Mouse (Mus musculus): Measurements from ENCODE around the gene Cd46. TPM values are rescaled to one million over a fixed set of nuclear protein-coding genes. Genes with fewer than 3 reads are reported as not detected.

The Cd46 gene
- 0.93 and 1.0 TPM in 2 replicates for polyA plus RNA-seq (2015; fragmentation: Nextera tagmentation; extraction: Ambion mirVana)

- Histone ChIP-seq H3K9ac (peak within 1 kb of the TSS; percentile 64), H3K4me2 (peak within 1 kb of the TSS; percentile 85), H3K9me3 (replicated peaks) (no peaks in the 10 kb centered on the region), H3K4me1 (replicated peaks) (peaks cover 54% of the 10 kb centered on the region), H3K27ac (replicated peaks) (peak within 1 kb of the TSS; percentile 98), H3K4me3 (replicated peaks) (peak within 1 kb of the TSS; percentile 62), H3K36me3 (replicated peaks) (peaks cover 32% of the 10 kb centered on the region), H3K27me3 (no peaks in the 10 kb centered on the region)
- peak; percentile 97 for ATAC-seq (ENCODE audit: insufficient read depth)
- WGBS (ENCODE audit: insufficient replicate concordance): 1% methylated on average over 14 of the region's 14 CpGs
Observed at GRCm38 (mm10) chr1:195092220-195092720, at the start of gene Cd46. TSS of gene Cd46 (minus strand) at chr1:195092249.

DNA sequence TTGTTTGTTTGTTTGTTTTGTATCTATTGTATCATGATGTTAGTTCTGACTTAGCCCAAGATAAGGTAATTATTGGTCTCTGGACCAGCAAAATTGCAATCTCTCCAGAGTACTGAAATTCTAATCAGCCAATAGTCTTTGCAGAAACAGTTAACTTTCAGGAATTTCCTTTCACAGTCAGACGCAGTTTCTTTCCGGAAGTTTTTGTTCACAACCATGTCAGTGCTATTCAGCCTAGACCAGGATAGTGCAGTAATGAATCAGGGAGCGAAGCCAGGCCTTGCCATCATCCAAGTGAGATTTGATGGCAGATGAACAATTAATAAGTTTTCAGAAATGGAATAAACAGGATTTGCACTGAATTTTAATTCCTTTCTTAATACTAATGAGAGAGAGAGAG lies 40.0 kb upstream of the Cd46 start:
- no peaks in the 10 kb centered on the region for H3K9me3 ChIP-seq (replicated peaks)
- H3K9ac ChIP-seq: peak overlapping the region; percentile 93
- no peak for ATAC-seq (ENCODE audit: insufficient read depth)
- peaks cover 15% of the 10 kb centered on the region for H3K36me3 ChIP-seq (replicated peaks)
- H3K27ac ChIP-seq (replicated peaks): peak overlapping the region; percentile 98
- no peaks in the 10 kb centered on the region for H3K27me3 ChIP-seq
- 30% methylated on average over 3 of the region's 3 CpGs for WGBS (ENCODE audit: insufficient replicate concordance)
- H3K4me1 ChIP-seq (replicated peaks): peaks cover 18% of the 10 kb centered on the region
- peak overlapping the region; percentile 69 for H3K4me2 ChIP-seq
- H3K4me3 ChIP-seq (replicated peaks): peak overlapping the region; percentile 79

DNA sequence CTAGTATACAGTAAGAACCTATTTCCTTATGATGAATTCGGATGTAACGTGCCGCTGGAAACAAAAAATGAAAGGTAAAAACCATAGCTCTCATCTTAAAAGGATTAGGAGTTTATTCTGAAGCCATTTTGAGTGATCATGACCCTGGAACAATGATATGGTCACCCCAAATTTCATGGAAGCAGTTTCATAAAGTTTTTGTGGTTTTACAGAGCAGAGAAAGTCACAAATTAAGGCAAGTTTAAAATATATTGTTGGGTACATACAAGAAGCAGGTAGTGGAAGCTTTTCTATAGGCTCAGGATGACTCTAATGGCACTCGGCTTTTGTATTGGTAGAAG lies 39.6 kb upstream of the Cd46 start:
- peaks cover 18% of the 10 kb centered on the region for H3K36me3 ChIP-seq (replicated peaks)
- no peaks in the 10 kb centered on the region for H3K27me3 ChIP-seq
- peak overlapping the region; percentile 79 for H3K4me3 ChIP-seq (replicated peaks)
- peak overlapping the region; percentile 98 for H3K27ac ChIP-seq (replicated peaks)
- peaks cover 18% of the 10 kb centered on the region for H3K4me1 ChIP-seq (replicated peaks)
- WGBS (ENCODE audit: insufficient replicate concordance): 8% methylated on average over 4 of the region's 4 CpGs
- ATAC-seq (ENCODE audit: insufficient read depth): no peak
- no peaks in the 10 kb centered on the region for H3K9me3 ChIP-seq (replicated peaks)
- H3K9ac ChIP-seq: peak overlapping the region; percentile 93
- H3K4me2 ChIP-seq: peak overlapping the region; percentile 69

GRCm38 (mm10) chr1:195130953-195131674 lies 39.1 kb upstream of the Cd46 start, which contains the start of gene Cr1l:
TSS of gene Cr1l (minus strand) at chr1:195131586.
- H3K27ac ChIP-seq (replicated peaks): peak within 1 kb of the TSS; percentile 98
- peak within 1 kb of the TSS; percentile 93 for H3K9ac ChIP-seq
- peaks cover 18% of the 10 kb centered on the region for H3K4me1 ChIP-seq (replicated peaks)
- peak; percentile 96 for ATAC-seq (ENCODE audit: insufficient read depth)
- H3K27me3 ChIP-seq: no peaks in the 10 kb centered on the region
- WGBS (ENCODE audit: insufficient replicate concordance): under 1% methylated on average over 31 of the region's 31 CpGs
- H3K36me3 ChIP-seq (replicated peaks): peaks cover 21% of the 10 kb centered on the region
- H3K9me3 ChIP-seq (replicated peaks): no peaks in the 10 kb centered on the region
- H3K4me3 ChIP-seq (replicated peaks): peak within 1 kb of the TSS; percentile 79
- H3K4me2 ChIP-seq: peak within 1 kb of the TSS; percentile 69

DNA sequence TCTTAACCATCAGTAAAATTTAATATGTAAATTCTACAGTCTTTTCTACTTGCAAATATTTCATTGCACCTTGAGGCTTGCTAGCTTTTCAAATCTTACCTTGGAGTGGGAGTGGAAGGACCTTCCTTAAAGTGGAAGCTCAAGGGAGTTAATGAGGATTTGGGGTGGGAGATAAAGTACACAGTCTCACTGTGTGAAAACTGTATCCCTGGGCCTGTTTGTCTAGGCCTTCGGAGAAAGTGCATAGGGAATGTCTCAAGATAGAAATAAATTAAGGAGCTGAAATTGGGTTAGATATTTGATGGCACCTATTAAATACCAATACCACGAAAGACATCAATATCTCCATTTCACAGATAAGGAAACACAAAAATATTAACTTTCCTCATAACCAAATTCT lies 38.4 kb upstream of the Cd46 start:
- peak overlapping the region; percentile 98 for H3K27ac ChIP-seq (replicated peaks)
- ATAC-seq (ENCODE audit: insufficient read depth): peak; percentile 51
- peak overlapping the region; percentile 79 for H3K4me3 ChIP-seq (replicated peaks)
- H3K4me1 ChIP-seq (replicated peaks): peaks cover 18% of the 10 kb centered on the region
- H3K27me3 ChIP-seq: no peaks in the 10 kb centered on the region
- no peaks in the 10 kb centered on the region for H3K9me3 ChIP-seq (replicated peaks)
- peak overlapping the region; percentile 69 for H3K4me2 ChIP-seq
- WGBS (ENCODE audit: insufficient replicate concordance): under 1% methylated on average over 2 of the region's 2 CpGs
- peak overlapping the region; percentile 93 for H3K9ac ChIP-seq
- peaks cover 25% of the 10 kb centered on the region for H3K36me3 ChIP-seq (replicated peaks)

DNA sequence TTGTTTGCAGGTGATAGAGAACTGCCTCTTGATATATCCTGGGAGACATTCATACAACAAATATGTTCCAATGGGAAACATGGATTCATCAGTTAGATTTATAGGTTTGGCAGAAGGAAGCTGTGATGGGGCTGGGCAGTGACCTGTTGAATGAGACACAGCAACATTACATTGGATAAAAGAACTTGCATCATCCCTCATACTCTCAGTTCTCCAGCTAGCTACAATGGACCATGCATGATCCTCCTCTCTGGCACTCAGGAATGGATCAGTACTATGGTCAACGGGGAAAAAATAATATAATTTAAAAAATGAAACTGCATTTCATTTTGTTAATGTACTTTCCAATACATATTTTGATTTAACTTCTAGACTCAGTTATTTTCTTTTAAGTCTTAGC lies 37.8 kb upstream of the Cd46 start:
- 56% methylated on average over 1 of the region's 1 CpGs for WGBS (ENCODE audit: insufficient replicate concordance)
- Histone ChIP-seq H3K27ac (replicated peaks) (peak overlapping the region; percentile 52), H3K9me3 (replicated peaks) (no peaks in the 10 kb centered on the region), H3K4me1 (replicated peaks) (peaks cover 18% of the 10 kb centered on the region), H3K27me3 (no peaks in the 10 kb centered on the region), H3K36me3 (replicated peaks) (peaks cover 31% of the 10 kb centered on the region), H3K4me3 (replicated peaks) (peak overlapping the region; percentile 53), H3K4me2 (peak overlapping the region; percentile 61), H3K9ac (peak overlapping the region; percentile 51)
- ATAC-seq (ENCODE audit: insufficient read depth): no peak

- no peak overlapping the region for H3K4me3 ChIP-seq (replicated peaks)
- H3K36me3 ChIP-seq (replicated peaks): peaks cover 68% of the 10 kb centered on the region
- H3K27ac ChIP-seq (replicated peaks): peak overlapping the region; percentile 45
- no peaks in the 10 kb centered on the region for H3K9me3 ChIP-seq (replicated peaks)
- peak; percentile 91 for ATAC-seq (ENCODE audit: insufficient read depth)
- WGBS (ENCODE audit: insufficient replicate concordance): 37% methylated on average over 1 of the region's 1 CpGs
- H3K9ac ChIP-seq: no peak overlapping the region
- peak overlapping the region; percentile 41 for H3K4me2 ChIP-seq
- H3K4me1 ChIP-seq (replicated peaks): peaks cover 23% of the 10 kb centered on the region
- no peaks in the 10 kb centered on the region for H3K27me3 ChIP-seq
Observed at GRCm38 (mm10) chr1:195114414-195114813, 22.4 kb upstream of the Cd46 start.

DNA sequence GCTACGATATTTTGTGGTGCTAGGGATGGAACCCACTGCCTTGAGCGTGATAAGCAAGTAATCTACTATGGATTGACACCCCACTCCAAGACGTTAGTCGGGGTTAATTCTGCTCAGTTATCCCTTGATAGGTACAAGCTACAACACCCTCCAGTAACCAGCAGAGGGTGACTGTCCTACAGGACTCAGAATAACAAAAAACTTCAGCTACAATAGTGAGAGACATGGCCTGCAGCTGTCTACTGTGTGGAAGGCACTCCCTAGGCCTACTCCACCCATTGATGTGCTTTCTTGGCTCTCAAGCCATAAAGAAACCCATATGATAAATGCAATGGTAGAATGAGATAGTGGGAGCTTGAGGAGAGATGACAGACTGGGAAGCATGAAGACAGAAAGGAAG lies 21.6 kb upstream of the Cd46 start:
- peaks cover 70% of the 10 kb centered on the region for H3K36me3 ChIP-seq (replicated peaks)
- ATAC-seq (ENCODE audit: insufficient read depth): peak; percentile 83
- no peak overlapping the region for H3K4me3 ChIP-seq (replicated peaks)
- H3K27ac ChIP-seq (replicated peaks): peak overlapping the region; percentile 86
- peak overlapping the region; percentile 36 for H3K4me2 ChIP-seq
- H3K9ac ChIP-seq: no peak overlapping the region
- peaks cover 23% of the 10 kb centered on the region for H3K4me1 ChIP-seq (replicated peaks)
- no peaks in the 10 kb centered on the region for H3K27me3 ChIP-seq
- WGBS (ENCODE audit: insufficient replicate concordance): 41% methylated on average over 4 of the region's 4 CpGs
- H3K9me3 ChIP-seq (replicated peaks): no peaks in the 10 kb centered on the region

DNA sequence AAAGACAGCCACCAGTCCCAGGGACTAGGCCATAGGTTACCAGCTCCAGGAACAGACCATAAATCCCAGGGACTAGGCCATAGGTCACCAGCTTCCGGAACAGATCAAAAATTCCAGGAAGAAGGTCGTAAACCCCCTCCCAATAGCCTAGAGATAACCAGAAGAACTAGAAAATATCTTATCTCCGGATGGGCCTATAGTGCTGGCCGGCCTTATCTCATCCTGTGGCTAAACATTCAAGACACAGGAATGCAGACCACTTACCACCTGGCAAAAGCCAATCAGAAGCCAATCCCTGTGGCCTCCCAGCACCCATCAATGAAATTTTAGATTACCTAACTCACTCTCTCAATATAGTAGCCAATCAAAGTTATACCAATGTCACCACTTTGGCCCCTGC lies 8.6 kb upstream of the Cd46 start:
- H3K4me2 ChIP-seq: no peak overlapping the region
- peaks cover 74% of the 10 kb centered on the region for H3K36me3 ChIP-seq (replicated peaks)
- WGBS (ENCODE audit: insufficient replicate concordance): 11% methylated on average over 4 of the region's 4 CpGs
- peaks cover 26% of the 10 kb centered on the region for H3K4me1 ChIP-seq (replicated peaks)
- H3K9me3 ChIP-seq (replicated peaks): no peaks in the 10 kb centered on the region
- no peak overlapping the region for H3K4me3 ChIP-seq (replicated peaks)
- no peaks in the 10 kb centered on the region for H3K27me3 ChIP-seq
- H3K27ac ChIP-seq (replicated peaks): no peak overlapping the region
- no peak overlapping the region for H3K9ac ChIP-seq
- ATAC-seq (ENCODE audit: insufficient read depth): peak; percentile 33

GRCm38 (mm10) chr1:195098004-195098403 lies 6.0 kb upstream of the Cd46 start:
- H3K36me3 ChIP-seq (replicated peaks): peaks cover 71% of the 10 kb centered on the region
- no peak overlapping the region for H3K4me2 ChIP-seq
- H3K4me1 ChIP-seq (replicated peaks): peaks cover 41% of the 10 kb centered on the region
- no peaks in the 10 kb centered on the region for H3K27me3 ChIP-seq
- no peak overlapping the region for H3K27ac ChIP-seq (replicated peaks)
- no peak overlapping the region for H3K9ac ChIP-seq
- no peak for ATAC-seq (ENCODE audit: insufficient read depth)
- no peak overlapping the region for H3K4me3 ChIP-seq (replicated peaks)
- 98% methylated on average over 1 of the region's 1 CpGs for WGBS (ENCODE audit: insufficient replicate concordance)
- no peaks in the 10 kb centered on the region for H3K9me3 ChIP-seq (replicated peaks)

- peak overlapping the region; percentile 62 for H3K4me3 ChIP-seq (replicated peaks)
- no peaks in the 10 kb centered on the region for H3K9me3 ChIP-seq (replicated peaks)
- peak overlapping the region; percentile 85 for H3K4me2 ChIP-seq
- H3K36me3 ChIP-seq (replicated peaks): peaks cover 27% of the 10 kb centered on the region
- WGBS (ENCODE audit: insufficient replicate concordance): 11% methylated on average over 11 of the region's 11 CpGs
- peak overlapping the region; percentile 64 for H3K9ac ChIP-seq
- H3K27me3 ChIP-seq: no peaks in the 10 kb centered on the region
- H3K4me1 ChIP-seq (replicated peaks): peaks cover 49% of the 10 kb centered on the region
- H3K27ac ChIP-seq (replicated peaks): peak overlapping the region; percentile 98
- peak; percentile 98 for ATAC-seq (ENCODE audit: insufficient read depth)
Observed at GRCm38 (mm10) chr1:195091699-195092219, 290 bp downstream of the Cd46 start.

Measured in liver, embryonic 15.5 days (tissue).